Mouse (Mus musculus) embryo, embryonic 11.5 days (tissue): Measurements from ENCODE around the gene Zan.
A peak's percentile ranks its signal among the peaks of the same experiment; 100 is the strongest.

Source experiments
- DNase-seq: peaks from one replicate; pipeline ENCODE4 v3.0.0-alpha.2; 2012; ENCODE audit warnings: low read depth, low spot score

Zan gene

DNA sequence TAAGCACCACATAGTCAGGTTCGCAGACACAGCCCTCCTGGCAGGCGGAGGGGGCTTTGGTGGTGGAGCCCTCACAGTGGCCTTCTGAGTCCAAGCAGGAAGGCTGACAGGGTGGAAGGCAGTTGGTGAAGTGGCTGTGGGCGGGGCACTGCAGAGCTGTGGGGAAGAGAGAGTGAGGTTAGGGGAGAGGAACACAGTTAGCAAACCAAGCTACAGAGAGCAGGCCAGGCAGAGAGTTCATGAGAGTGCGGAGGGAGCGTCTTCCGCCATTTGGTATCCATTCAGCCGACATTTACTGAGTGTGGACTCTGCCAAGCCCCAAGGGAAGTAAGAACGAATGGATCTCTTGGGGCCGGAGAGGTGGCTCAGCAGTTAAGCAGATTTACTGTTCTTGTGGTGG lies 57.8 kb downstream of the Zan start:
- no peak for DNase-seq

DNA sequence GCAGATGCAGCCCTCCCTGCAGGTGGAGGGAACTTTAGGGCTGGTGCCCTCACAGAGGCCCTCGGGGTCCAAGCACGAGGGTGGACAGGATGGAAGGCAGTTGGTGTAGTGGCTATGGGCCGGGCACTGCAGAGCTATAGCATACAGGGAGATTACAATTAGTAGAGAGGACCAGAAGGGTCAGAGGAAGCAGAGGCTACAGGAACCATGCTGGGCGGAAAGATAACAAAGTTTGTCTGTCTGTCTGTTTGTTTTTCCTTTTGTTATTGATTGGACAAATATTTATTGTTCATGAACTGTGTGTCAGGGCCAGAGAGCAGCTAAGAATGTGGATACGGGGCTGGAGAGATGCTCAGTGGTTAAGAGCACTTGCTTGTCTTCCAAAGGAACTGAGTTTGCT lies 62.6 kb downstream of the Zan start:
- no peak for DNase-seq

DNA sequence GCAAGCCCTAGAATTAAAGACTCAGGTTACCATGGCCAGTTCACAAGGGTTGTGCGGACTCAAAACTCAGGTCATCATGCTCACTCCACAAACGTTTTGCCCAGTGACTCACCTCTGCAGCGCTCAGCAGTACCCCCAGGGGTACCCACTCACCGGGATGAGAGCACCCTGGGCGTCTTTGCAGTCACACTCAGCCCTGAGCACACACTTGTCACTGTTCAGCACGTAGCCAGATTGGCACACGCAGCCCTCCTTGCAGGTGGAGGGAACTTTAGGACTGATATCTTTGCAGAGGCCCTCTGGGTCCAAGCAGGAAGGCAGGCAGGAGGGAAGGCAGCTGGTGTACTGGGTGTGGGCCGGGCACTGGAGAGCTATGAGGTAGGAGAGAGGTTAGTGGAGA lies 65.6 kb downstream of the Zan start:
- no peak for DNase-seq

DNA sequence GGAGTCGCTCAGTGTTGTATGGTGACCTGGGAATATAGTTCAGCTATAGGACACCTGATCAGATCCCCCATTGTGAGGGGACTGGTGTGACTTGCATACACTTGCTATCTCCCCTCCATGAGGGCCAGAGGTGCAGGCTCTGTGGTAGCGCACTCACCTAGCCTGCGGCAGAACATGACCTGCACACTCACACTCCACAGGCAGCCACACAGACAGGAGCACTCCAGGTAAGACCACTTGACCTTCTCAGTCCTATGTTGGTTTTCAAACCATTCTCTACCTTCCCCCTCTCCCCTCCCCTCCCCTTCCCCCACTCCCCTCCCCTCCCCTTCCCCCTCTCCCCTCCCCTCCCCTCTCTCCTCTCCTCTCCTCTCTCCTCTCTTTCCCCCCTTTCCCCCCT lies 66.3 kb downstream of the Zan start:
- no peak for DNase-seq

DNA sequence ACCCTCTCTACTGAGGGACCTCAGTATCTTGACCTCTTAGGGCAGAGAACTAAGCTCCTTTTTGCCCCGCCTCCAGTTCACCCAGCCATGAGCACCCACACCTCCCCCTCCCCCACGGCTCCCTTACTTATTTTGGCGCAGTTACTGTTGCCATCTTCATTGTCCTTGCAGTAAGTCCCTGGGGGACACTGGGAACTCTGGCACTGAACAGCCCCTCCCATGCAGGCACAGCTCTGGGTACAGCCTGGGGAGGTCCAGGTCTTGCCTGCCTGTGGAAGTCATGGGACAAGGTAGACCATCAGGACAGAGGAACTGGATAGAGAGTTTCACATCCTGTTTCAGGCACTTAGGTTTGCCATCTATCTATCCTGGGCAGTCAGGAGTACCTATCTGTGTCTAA lies 66.8 kb downstream of the Zan start:
- DNase-seq = no peak

DNA sequence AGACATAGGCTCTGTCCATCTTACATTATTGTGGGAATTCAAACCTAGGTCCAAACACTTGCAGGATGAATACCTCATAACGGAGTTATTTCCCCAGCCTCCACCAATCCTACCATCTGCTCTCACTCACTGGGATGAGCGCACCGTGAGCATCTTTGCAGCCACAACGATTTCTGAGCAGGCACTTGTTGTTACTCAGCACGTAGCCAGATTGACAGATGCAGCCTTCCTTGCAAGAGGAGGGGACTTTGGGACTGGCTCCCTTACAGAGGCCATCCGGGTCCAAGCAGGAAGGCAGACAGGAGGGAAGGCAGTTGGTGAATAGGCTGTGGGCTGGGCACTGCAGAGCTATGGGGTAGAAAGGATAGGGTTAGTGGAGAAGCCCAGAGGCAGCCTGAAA lies 67.4 kb downstream of the Zan start:
- DNase-seq = no peak

DNA sequence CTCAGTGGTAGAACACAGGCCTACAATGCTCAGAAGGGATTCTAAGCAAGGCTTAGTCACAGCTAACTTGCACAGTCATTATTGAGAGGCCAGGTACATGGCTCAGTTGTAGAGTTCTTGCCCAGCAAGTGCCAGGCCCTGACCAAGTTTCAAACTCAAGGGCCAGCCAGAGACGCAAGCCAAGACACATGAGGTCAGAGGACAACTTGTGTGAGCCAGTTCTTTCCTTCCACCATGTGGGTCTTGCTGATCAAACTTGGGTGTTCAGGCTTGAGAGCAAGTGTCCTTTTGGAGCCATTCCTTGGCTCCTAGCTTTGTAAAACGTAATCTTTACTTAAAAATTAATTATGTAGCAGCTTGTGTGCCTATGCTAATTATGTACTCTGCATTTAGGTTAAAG lies 72.8 kb downstream of the Zan start:
- DNase-seq = no peak

DNA sequence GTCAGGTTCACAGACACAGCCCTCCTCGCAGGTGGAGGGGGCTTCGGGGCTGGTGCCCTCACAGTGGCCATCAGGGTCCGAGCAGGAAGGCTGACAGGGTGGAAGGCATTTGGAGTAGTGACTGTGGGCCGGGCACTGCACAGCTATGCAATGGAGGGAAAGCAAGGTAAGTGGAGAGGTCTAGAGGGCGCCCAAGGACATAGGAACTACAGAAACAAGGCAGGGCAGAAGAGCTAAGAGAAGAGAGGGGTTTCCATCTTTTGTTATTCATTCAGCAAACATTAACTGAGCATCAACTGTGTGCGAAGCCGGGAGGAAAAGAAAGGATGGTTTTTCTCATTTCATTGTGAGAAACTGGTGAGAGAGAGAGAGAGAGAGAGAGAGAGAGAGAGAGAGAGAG lies 82.4 kb downstream of the Zan start:
- no peak for DNase-seq

DNA sequence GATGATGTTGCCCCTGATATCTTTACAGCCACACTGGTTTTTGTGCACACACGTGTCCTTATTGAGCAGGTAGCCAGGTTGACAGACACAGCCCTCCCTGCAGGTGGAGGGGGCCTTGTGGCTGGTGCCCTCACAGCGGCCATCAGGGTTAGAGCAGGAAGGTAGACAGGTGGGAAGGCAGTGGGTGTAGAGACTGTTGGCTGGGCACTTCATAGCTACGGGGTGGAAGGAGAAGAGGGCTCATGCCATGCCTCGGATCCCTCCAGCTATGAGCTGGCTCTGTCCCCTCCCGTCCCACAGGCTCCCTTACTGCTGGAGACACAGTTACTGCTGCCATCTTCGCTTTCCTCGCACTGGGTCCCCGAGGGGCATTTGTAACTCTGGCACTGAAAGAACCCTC lies 85.2 kb downstream of the Zan start:
- DNase-seq = no peak

DNA sequence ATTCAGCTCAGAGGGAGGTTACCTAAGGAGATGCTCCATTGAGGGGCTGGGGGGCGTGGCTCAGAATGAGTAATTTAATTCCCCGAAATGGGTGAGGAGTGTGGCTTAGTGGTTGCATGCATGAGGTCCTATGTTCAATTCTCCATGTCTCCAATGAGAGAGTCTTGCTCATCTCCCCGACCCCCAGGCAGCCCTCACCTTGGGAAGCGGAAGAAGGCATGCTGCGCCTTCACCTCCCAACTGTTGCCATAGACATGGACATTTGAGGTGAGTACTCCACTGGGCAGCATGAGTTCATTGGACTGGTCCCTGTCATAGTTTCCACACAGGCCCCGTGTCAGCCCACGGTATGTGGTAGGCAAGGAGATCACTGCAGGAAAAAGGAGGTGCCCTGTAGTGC lies 90.2 kb downstream of the Zan start:
- DNase-seq = no peak

DNA sequence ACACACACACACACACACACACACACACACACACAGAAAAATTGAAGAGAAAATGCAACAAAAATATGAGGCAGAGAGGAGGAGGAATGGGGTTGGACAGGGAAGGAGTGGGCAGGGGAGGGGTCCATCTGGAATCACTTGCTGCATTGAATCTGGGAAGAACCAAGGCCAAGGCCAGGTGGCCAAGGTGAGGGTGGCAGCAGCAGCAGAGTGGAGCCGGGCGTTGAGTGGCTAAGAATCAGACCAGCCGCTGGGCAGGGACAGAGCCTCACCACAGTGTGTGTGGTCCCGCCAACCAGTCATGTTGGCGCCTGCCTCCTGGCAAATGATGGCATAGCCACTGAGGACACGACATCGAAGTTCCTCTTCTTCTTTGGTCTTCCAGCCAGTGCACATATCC lies 93.4 kb downstream of the Zan start:
- DNase-seq = no peak

DNA sequence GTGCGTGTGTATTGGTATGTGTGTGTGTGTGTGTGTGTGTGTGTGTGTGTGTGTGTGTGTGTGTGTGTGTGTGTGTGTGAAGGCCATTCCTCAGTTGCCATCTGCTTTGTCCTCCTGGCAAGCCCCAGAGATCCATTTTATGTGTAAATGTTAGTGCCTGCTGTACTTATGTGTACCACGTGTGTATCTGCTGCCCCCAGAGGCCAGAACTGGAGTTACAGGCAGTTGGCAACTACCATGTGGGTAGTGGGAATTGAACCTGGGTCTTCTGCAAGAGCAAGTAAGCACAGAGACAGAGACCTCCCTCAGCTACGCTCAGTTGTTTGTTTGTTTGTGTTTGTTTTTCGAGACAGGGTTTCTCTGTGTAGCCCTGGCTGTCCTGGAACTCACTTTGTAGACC lies 95.7 kb downstream of the Zan start:
- DNase-seq = peak; percentile 51

DNA sequence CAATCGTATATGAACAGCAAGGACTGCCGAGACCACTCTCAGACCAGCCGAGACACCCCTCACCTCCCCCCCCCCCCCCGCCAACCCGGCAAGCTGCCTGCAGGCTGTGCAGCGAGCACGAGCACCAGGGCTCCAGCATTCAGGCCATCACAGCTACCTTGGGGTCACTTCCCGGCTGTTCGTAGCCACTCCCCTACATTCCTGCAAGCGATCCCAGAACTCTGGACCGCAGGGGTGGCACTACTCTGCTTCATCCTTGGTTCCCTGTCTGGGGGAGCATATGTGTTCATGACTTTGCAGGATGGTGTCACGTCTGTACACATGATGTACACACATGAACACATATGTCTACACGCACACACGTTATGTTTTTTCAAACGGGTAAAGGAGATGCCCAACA lies 99.3 kb downstream of the Zan start:
- DNase-seq = no peak

DNA sequence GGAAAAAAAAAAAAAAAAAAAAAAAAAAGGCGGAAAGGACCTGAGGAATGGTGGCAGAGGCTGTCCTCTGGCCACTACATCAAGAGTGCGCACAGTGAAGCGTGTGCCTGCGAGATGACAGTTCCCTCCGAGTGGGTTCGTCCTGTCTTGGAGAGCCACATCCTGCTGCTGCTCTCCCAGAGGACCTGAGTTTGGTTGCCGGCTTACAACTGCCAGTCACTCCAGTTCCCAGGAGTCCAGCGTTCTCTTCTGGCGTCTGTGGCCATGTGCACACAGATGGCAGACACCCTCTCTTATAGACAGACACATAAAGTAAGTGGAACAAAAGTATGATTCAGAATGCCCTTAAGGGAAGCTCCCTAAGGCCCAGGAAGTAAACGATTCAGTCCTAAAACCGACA lies 99.7 kb downstream of the Zan start:
- no peak for DNase-seq

DNA sequence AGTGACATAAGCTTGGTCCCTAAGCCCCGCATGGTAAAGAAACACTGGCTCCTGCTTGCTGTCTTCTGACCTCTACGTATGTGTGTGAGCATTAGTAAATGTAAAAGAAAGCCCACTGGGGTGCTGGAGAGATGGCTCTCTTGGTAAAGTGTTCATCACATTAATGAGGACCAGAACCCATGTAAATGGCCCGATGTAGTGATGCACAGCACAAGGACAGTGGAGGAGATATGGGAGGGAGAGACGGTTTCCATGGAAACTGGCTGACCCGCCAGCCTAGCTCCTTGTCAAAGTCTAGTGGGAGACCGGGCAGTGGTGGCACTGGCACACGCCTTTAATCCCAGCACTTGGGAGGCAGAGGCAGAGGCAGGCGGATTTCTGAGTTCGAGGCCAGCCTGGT lies 100.1 kb downstream of the Zan start:
- no peak for DNase-seq

DNA sequence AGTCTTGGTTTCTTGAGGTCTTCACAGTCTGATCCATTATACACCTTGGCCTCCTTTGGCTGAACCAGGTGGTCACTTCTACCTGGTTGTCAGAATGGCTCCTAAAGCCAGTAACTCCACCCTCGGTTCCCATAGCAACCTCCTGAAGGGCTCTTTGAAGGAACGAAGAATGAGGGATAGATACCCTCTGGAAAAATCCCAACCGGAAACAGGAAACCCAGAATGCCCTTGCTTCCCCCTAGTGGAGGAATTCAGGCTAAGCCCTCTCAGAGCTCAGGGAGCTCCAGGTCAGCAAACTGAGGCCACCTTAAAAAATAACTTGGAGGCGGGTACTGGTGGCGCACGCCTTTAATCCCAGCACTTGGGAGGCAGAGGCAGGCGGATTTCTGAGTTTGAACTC lies 100.7 kb downstream of the Zan start:
- DNase-seq = no peak

DNA sequence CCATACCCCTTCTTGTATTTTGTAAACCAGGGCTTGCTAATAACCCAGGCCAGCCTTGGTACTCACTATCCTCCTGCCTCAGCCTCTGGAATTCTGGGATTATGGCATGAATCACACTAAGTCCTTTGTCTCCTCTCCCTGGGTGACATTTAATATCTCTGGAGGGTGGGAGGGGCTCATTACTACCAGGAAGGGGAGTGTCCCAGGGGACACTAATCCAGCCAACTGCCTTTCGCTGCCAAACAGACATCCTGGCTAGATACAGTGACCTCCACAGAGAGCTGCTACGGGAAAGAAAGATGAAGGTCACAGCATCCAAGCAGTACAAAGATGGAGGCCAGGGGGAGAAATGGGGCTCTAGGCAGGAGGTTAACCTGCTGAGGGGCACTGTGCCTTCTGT lies 101.2 kb downstream of the Zan start:
- DNase-seq = no peak

DNA sequence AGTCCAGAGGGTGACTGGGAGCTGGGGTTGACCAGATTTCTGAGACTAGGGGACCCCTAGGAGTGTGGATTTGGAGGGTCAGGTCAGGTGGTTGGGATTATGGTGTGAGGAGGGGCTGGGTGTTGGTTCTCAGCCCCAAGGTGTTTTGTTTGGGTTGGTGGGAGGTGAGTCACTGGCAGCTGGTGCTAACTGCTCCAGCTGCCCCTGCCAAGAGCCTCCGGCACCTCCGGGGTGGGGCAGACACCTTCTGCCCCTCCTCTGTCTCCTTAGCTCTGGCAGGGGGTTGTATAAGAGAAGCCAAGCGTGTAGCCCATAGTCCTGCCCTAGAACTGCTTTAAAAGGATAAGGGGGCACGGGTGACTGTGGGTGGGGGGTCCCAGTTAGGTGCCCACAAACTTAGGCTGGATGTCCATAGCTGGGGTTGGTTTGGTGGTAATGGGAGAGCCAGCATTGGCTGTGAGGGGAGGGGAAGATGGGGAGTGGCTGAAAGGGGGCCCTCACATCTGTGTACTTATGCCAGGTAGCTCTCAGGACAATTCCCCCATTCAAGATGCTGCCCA lies 102.3 kb downstream of the Zan start:
- no peak for DNase-seq

DNA sequence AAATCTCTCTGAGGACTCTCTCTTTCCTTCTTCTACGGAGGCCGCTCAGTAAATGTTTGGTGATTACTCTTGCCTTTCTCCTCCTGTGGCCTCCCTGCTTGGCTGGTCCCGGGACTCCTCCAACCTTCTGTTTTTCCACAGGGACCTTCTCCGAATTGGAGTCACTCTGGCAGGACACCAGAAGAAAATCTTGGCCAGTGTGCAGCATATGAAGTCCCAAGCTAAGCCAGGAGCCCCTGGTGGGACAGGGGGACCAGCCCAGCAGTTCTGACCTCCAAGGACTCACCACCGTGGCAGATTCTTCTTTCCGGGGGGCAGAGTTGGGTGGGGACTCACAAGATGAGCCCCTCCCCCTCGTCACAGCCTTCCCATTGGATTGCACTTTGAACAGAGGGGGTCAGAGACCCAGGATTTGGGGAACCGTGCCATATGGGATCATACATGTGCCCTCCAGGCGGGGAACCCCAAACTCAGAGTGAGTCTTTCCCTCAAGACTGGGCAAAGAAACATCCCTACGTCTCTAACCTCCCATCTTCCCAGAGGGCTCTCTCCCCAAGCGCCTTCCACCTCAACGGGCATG lies 103.4 kb downstream of the Zan start:
- DNase-seq = no peak

DNA sequence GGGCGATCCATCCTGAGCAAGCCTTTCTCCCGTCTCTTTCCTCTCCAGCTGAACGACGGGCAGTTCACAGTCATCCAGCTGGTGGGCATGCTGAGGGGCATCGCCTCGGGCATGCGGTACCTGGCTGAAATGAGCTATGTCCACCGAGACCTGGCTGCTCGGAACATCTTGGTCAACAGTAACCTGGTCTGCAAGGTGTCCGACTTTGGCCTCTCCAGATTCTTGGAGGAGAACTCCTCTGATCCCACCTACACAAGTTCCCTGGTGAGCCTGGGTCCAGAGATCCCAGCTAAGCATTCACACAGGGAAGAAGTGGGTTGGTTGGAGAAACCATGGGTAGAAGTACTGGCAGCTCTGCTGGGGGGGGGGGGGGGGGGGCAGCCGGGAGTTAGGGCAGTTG lies 107.2 kb downstream of the Zan start:
- no peak for DNase-seq

DNA sequence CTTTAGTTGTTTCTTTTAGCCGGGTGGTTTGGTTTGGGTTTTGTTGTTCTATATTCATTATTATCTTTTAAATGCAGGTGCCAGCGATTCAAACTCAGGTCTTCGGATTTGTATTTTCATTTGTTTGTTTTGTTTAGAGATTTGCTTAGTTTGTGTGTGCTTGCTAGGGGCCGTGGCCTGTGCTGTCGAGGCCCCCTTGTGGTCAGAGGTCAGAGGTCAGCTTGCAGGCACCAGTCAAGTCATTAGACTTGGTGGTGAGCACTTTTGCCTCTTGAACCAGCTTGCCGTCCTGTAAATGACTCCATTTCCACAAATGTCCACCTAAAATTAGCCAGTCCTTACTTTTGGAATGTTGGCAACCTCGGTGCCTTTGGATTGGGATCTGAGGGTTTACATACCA lies 118.5 kb downstream of the Zan start:
- DNase-seq = no peak

DNA sequence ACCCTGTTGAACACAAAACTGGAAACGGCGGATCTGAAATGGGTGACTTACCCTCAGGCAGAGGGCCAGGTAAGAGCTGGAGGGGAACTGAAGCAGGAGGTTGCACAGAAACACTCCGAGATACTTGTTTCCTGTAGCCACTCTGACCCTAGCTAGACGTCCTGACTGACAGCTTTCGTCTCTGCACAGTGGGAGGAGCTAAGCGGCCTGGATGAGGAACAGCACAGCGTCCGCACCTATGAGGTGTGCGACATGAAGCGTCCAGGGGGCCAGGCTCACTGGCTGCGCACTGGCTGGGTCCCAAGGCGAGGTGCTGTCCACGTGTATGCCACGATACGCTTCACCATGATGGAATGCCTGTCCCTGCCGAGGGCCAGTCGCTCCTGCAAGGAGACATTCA lies 122.8 kb downstream of the Zan start:
- DNase-seq = no peak

DNA sequence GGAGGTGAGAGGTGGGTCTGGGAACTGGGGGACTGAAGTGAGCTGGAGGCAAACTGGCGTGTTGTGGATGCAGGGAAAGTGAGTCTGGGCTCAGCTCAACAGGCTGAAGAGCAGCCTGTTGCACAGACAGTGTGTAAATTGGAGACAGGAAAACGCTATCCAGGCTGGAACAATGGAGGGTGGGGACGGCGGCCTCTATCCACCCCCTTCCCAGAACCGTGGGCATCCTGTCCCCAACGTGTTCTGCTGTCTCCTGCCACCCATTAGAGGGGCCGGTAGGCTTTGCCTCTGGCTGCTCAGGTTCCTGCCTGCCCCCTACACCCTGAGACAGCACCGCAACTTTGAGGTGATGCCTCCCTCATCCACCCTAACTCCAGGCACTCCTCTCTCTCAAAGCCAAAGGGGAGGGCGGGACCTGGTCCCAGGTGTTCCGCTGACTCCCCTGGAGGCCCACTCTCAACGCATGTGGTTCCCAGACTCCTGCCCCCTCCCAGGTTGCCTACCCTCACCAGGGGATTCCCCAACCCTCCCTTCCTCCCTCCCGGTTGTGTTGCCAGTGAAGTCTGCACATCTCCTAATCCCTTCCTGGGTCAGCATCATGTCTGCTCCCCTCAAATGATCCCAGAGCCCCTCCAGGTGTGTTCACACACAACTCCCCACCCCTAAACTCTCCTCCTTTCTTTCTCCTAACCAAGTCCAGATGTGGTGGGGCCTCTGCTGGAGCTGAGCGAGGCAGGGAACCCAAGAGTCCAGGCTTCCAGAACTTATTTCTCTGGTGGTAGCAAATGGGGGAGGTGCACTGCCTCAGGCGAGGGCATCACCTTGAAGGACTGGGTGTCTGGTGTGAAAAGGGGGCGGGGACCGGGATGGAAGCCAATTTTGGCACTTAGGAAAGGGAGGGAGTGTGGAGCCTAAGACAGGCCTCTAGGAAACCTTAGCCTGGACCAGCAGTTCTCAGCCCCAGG lies 124.6 kb downstream of the Zan start:
- DNase-seq = no peak
